30 mouse cellular contexts compared by ENCODE assay signal in the genomic region with DNA sequence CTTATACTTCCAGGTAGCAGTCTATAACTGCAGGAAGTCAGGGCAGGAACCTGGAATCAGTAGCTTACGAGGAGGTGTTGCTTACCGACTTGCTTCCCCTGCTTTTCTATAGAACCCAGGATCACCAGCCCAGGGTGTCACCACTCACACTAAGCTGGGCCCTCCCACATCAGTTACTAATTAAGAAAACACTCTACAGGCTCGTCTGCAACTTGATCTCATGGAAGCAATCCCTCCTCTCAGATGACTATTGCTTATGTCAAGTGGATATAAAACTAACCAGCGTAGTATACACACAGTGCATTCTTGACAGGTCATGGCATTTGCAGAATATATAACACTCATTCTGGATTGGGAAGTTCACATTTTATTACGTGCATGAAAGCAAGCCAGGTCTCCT.
DNase-seq lines count a peak whose midpoint lies in the region; ATAC-seq and TF ChIP-seq lines count a peak whose summit lies in the region.
"Had no signal": no experiment of that assay in that cellular context is flagged by ENCODE, and none has a peak within 500 bp of the region (broad histone marks: within the 10 kb centered on the region; RNA-seq: fewer than 3 reads in every experiment).

No protein-coding gene starts in this region.

- peak; percentile 28; the same call in 1 of the 2 replicates for ATAC-seq in frontal cortex, adult (ENCODE audit: low TSS enrichment)
- peak; percentile 89 for ATAC-seq in kidney, embryonic 16.5 days (ENCODE audit: low FRiP score, low TSS enrichment)
- no peak for ATAC-seq in embryonic facial prominence, embryonic 11.5 days (replicated peaks; ENCODE audit: insufficient number of reproducible peaks, low FRiP score, low TSS enrichment, low read depth)
- no peak for ATAC-seq in midbrain, embryonic 15.5 days (replicated peaks)
- ATAC-seq: forebrain, embryonic 13.5 days; forebrain, embryonic 16.5 days; hindbrain, postnatal 0 days; inflammation-experienced regulatory T-cells, adult 6 months; Patski had no signal

- H3K4me3 ChIP-seq in kidney, embryonic 16.5 days (ENCODE audit: low read length), result no peak overlapping the region
- no peak overlapping the region for H3K4me3 ChIP-seq in kidney, adult 2 months (ENCODE audit: insufficient read depth, low read depth, low read length)
- H3K4me3 ChIP-seq in embryonic facial prominence, embryonic 11.5 days (ENCODE audit: low read depth, low read length), result no peak overlapping the region
- no peak overlapping the region for H3K4me3 ChIP-seq in midbrain, embryonic 15.5 days
- H3K4me3 ChIP-seq: embryonic facial prominence, embryonic 12.5 days; forebrain, embryonic 10.5 days; forebrain, embryonic 13.5 days; heart, adult 2 months; heart, embryonic 10.5 days; heart, embryonic 13.5 days had no signal

- no peak for DNase-seq in frontal cortex, adult 2 months (ENCODE audit: extremely low spot score in 1 of 2, low spot score in 1 of 2)
- no peak for DNase-seq in kidney, adult 2 months
- peak; percentile 18 for DNase-seq in embryonic facial prominence, embryonic 11.5 days (ENCODE audit: low spot score)
- DNase-seq in gastrocnemius, adult 18-20 months (ENCODE audit: low spot score), result no peak
- DNase-seq: adrenal gland, postnatal 10 days; adrenal gland, postnatal 36 days; B cell, adult 2 months; cerebellum, adult 18-20 months; cerebellum, adult 9-10 months; cerebellum, postnatal 14 days; gastrocnemius, postnatal 10 days; gastrocnemius, postnatal 36 days; heart, adult 2 months; heart, postnatal 14 days; heart, postnatal 4 days had no signal

- TF ChIP-seq POLR2A in kidney, adult 2 months (IDR thresholded peaks at IDR 0.05; ENCODE audit: low read depth, low read length), result no peak

- 24% methylated on average over 5 of the region's 5 CpGs for WGBS in kidney, embryonic 16.5 days
- 54% methylated on average over 5 of the region's 5 CpGs for WGBS in kidney, adult 2 months
- WGBS in embryonic facial prominence, embryonic 11.5 days, result 51% methylated on average over 5 of the region's 5 CpGs
- WGBS in midbrain, embryonic 15.5 days, result 83% methylated on average over 5 of the region's 5 CpGs

- H3K4me1 ChIP-seq in kidney, embryonic 16.5 days (ENCODE audit: insufficient read depth, low read length), result peaks cover 20% of the 10 kb centered on the region
- H3K4me1 ChIP-seq in kidney, adult 2 months (ENCODE audit: control insufficient read depth, insufficient read depth, low read length), result no peaks in the 10 kb centered on the region
- H3K4me1 ChIP-seq in embryonic facial prominence, embryonic 11.5 days (ENCODE audit: control insufficient read depth, insufficient read depth, low read length), result no peaks in the 10 kb centered on the region
- H3K4me1 ChIP-seq in midbrain, embryonic 15.5 days, result no peaks in the 10 kb centered on the region
- H3K4me1 ChIP-seq: forebrain, embryonic 13.5 days; heart, embryonic 10.5 days had no signal

- no peak for TF ChIP-seq CTCF in kidney, adult 2 months (conservative IDR thresholded peaks at IDR 0.05; ENCODE audit: insufficient read depth, insufficient read length, low read depth, low read length)

- no peak overlapping the region for H3K9ac ChIP-seq in kidney, embryonic 16.5 days (replicated peaks; ENCODE audit: low read length)
- no peak overlapping the region for H3K9ac ChIP-seq in embryonic facial prominence, embryonic 11.5 days (replicated peaks; ENCODE audit: low read length)
- no peak overlapping the region for H3K9ac ChIP-seq in midbrain, embryonic 15.5 days
- H3K9ac ChIP-seq: embryonic facial prominence, embryonic 12.5 days; forebrain, embryonic 13.5 days; heart, embryonic 13.5 days; hindbrain, embryonic 14.5 days had no signal

- no peak overlapping the region for H3K4me2 ChIP-seq in kidney, embryonic 16.5 days (replicated peaks; ENCODE audit: low read depth, low read length)
- no peak overlapping the region for H3K4me2 ChIP-seq in embryonic facial prominence, embryonic 11.5 days (ENCODE audit: low read depth, low read length)
- H3K4me2 ChIP-seq in midbrain, embryonic 15.5 days, result no peak overlapping the region
- H3K4me2 ChIP-seq: embryonic facial prominence, embryonic 12.5 days; forebrain, embryonic 13.5 days; heart, embryonic 13.5 days; hindbrain, embryonic 14.5 days had no signal

- 0 out of 2 replicates have a peak overlapping the region, but pooled peaks have one; percentile 30 for H3K27ac ChIP-seq in kidney, embryonic 16.5 days (ENCODE audit: low read length)
- H3K27ac ChIP-seq in kidney, adult 2 months (ENCODE audit: insufficient read depth, low read depth, low read length), result no peak overlapping the region
- no peak overlapping the region for H3K27ac ChIP-seq in embryonic facial prominence, embryonic 11.5 days (replicated peaks; ENCODE audit: low read depth, low read length)
- H3K27ac ChIP-seq in midbrain, embryonic 15.5 days, result no peak overlapping the region
- H3K27ac ChIP-seq: embryonic facial prominence, embryonic 12.5 days; forebrain, embryonic 10.5 days; forebrain, embryonic 13.5 days; heart, adult 2 months; heart, embryonic 10.5 days; heart, embryonic 13.5 days; hindbrain, embryonic 14.5 days; hindbrain, postnatal 0 days had no signal

- H3K36me3 ChIP-seq in kidney, embryonic 16.5 days (ENCODE audit: insufficient read depth, low read length), result peaks cover 30% of the 10 kb centered on the region
- peaks cover 8% of the 10 kb centered on the region for H3K36me3 ChIP-seq in kidney, adult 2 months (ENCODE audit: control insufficient read depth, insufficient read depth, low read length)
- no peaks in the 10 kb centered on the region; the same call in 1 of the 2 replicates for H3K36me3 ChIP-seq in embryonic facial prominence, embryonic 11.5 days (replicated peaks; ENCODE audit: control insufficient read depth, insufficient read depth, low read depth, low read length)
- peaks cover 14% of the 10 kb centered on the region; the same call in 1 of the 2 replicates for H3K36me3 ChIP-seq in midbrain, embryonic 15.5 days (replicated peaks)
- H3K36me3 ChIP-seq: G1E had no signal

- H3K9me3 ChIP-seq in kidney, embryonic 16.5 days (ENCODE audit: low read length), result no peaks in the 10 kb centered on the region
- H3K9me3 ChIP-seq in embryonic facial prominence, embryonic 11.5 days (replicated peaks; ENCODE audit: control insufficient read depth, low read length), result no peaks in the 10 kb centered on the region
- H3K9me3 ChIP-seq in midbrain, embryonic 15.5 days, result no peaks in the 10 kb centered on the region
- H3K9me3 ChIP-seq: embryonic facial prominence, embryonic 12.5 days; forebrain, embryonic 10.5 days; forebrain, embryonic 13.5 days; heart, embryonic 10.5 days; heart, embryonic 13.5 days had no signal

- H3K27me3 ChIP-seq in kidney, embryonic 16.5 days (ENCODE audit: insufficient read depth, low read length), result no peaks in the 10 kb centered on the region
- no peaks in the 10 kb centered on the region for H3K27me3 ChIP-seq in kidney, adult 2 months (replicated peaks; ENCODE audit: control insufficient read depth, insufficient read depth, low read length)
- H3K27me3 ChIP-seq in embryonic facial prominence, embryonic 11.5 days (ENCODE audit: control insufficient read depth, insufficient read depth, low read length), result no peaks in the 10 kb centered on the region
- H3K27me3 ChIP-seq in midbrain, embryonic 15.5 days (replicated peaks), result no peaks in the 10 kb centered on the region
- H3K27me3 ChIP-seq: CH12.LX; embryonic facial prominence, embryonic 12.5 days; forebrain, embryonic 13.5 days; heart, embryonic 13.5 days; Patski had no signal

Comparison
In these comparisons a context has a peak if more than half of its experiments do, and no peak if none do; other contexts are left out.
1. ATAC-seq: peak in frontal cortex, adult (single experiment) and kidney, embryonic 16.5 days (single experiment); none in embryonic facial prominence, embryonic 11.5 days (single experiment) and midbrain, embryonic 15.5 days (single experiment).